Mouse (Mus musculus): ENCODE measurements at regions not wholly inside any gene's neighbourhood (a gene's known extent, or its start where the extent isn't known, plus 50 kb on each side); places are given as distances from the start of the nearest gene placed in this dataset.

DNA sequence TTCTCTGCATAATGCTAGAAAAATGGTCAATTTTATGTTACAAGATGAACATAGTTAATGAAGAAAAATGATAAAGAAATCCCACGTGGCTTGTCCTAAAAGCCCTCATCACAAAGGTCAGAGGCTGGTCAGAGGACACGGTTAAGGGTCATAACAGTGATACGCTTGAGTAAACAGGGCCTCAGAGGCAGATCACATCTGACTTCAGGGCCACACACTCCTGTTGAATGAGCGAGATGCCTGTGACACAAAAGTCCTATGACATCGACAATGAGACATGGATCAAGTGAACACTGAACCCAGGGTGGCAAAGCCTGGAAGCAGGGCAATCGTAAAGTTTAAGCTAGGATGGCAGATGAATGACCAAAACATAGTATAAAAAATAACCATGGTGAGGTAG lies 61.0 kb upstream of the Gm6993 start:
- in situ Hi-C loops (cut with MboI; ENCODE audit: low pct_ligation_motif_present, low pct_unique_long_range_greater_than_20kb, low sequenced_read_pairs), result no loop called here
- DNase-seq (ENCODE audit: extremely low read depth), result no peak
- Histone ChIP-seq H3K79me2 (replicated peaks; ENCODE audit: control insufficient read depth, extremely low read depth, insufficient read depth, poor library complexity, severe bottlenecking) (no peaks in the 10 kb centered on the region), H3K4me2 (ENCODE audit: insufficient read depth, low read depth, poor library complexity, severe bottlenecking) (no peak overlapping the region), H3K4me1 (ENCODE audit: control insufficient read depth in 1 of 2, insufficient read depth in 2 of 2) (peaks cover 0 to 8% of the 10 kb centered on the region in 2 experiments; a peak in 2 of 4 replicates), H3K9me3 (replicated peaks; ENCODE audit: low read length) (no peaks in the 10 kb centered on the region), H3K27ac (ENCODE audit: insufficient read depth, low read depth) (no peak overlapping the region), H3K36me3 (replicated peaks in 1 of 2; ENCODE audit: control insufficient read depth in 1 of 2, insufficient read depth in 1 of 2, low read length in 1 of 2) (no peaks in the 10 kb centered on the region), H3K4me3 (replicated peaks in 1 of 3; ENCODE audit: low read depth in 2 of 3, low read length in 2 of 3, poor library complexity in 1 of 3) (no peak overlapping the region), H3K27me3 (replicated peaks) (no peaks in the 10 kb centered on the region), H3K9ac (ENCODE audit: insufficient read depth, low read depth) (no peak overlapping the region)
- TF ChIP-seq ZKSCAN1 (IDR thresholded peaks at IDR 0.05; ENCODE audit: borderline replicate concordance, low read depth, low read length) (no peak), IRF4 (IDR thresholded peaks at IDR 0.05; ENCODE audit: low read depth, low read length) (no peak), USF2 (conservative IDR thresholded peaks at IDR 0.05; ENCODE audit: low read depth, low read length) (no peak), SIN3A (IDR thresholded peaks at IDR 0.05; ENCODE audit: low read length) (no peak), PAX5 (IDR thresholded peaks at IDR 0.05; ENCODE audit: low read length) (no peak), TBP (conservative IDR thresholded peaks at IDR 0.05; ENCODE audit: low read depth, low read length) (no peak), CHD1 (IDR thresholded peaks at IDR 0.05; ENCODE audit: low read depth, low read length) (no peak), MAFK (IDR thresholded peaks at IDR 0.05; ENCODE audit: insufficient replicate concordance, low read length) (no peak), MEF2A (IDR thresholded peaks at IDR 0.05; ENCODE audit: borderline replicate concordance, low read depth, low read length) (no peak), EP300 (IDR thresholded peaks at IDR 0.05; ENCODE audit: low read length) (no peak), E2F4 (IDR thresholded peaks at IDR 0.05; ENCODE audit: insufficient replicate concordance, low read depth, low read length) (no peak), ZMIZ1 (IDR thresholded peaks at IDR 0.05; ENCODE audit: low read depth, low read length) (no peak), ZNF384 (IDR thresholded peaks at IDR 0.05; ENCODE audit: low read depth, low read length) (no peak), MAX (IDR thresholded peaks at IDR 0.05; ENCODE audit: low read length) (no peak), ETS1 (conservative IDR thresholded peaks at IDR 0.05; ENCODE audit: low read depth, low read length) (no peak), BHLHE40 (IDR thresholded peaks at IDR 0.05; ENCODE audit: low read depth, low read length) (no peak), MXI1 (IDR thresholded peaks at IDR 0.05; ENCODE audit: low read depth, low read length) (no peak)
- dilution Hi-C loops (cut with MboI; ENCODE audit: extremely low pct_ligation_motif_present, extremely low pct_unique_long_range_greater_than_20kb, low sequenced_read_pairs), result no loop called here

DNA sequence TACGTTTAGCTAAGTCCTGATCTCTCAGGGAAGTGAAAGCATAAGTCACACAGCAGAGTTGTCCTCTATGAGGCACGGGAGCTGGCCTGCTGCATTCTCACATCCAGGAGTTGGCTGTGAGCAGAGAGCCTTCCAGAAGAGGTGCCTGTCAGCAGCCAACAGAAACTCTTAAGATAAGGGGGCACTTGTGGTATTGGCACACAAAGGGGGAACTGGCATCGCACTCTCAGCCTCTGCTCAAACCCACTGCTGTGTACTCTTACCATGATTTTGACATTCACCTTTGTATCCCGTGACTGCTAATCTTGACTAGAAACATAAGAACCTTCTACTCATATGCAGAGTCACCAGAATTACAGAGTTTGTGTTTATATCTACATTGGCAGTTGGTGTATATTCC lies 56.9 kb upstream of the Gm6993 start:
- Histone ChIP-seq H3K4me2 (ENCODE audit: insufficient read depth, low read depth, poor library complexity, severe bottlenecking) (no peak overlapping the region), H3K4me1 (ENCODE audit: control insufficient read depth in 1 of 2, insufficient read depth in 2 of 2) (peaks cover 0 to 20% of the 10 kb centered on the region in 2 experiments; a peak in 2 of 4 replicates), H3K4me3 (replicated peaks in 1 of 3; ENCODE audit: low read depth in 2 of 3, low read length in 2 of 3, poor library complexity in 1 of 3) (no peak overlapping the region), H3K9ac (ENCODE audit: insufficient read depth, low read depth) (no peak overlapping the region), H3K9me3 (replicated peaks; ENCODE audit: low read length) (no peaks in the 10 kb centered on the region), H3K36me3 (replicated peaks in 1 of 2; ENCODE audit: control insufficient read depth in 1 of 2, insufficient read depth in 1 of 2, low read length in 1 of 2) (no peaks in the 10 kb centered on the region), H3K27ac (ENCODE audit: insufficient read depth, low read depth) (no peak overlapping the region), H3K27me3 (replicated peaks) (no peaks in the 10 kb centered on the region), H3K79me2 (replicated peaks; ENCODE audit: control insufficient read depth, extremely low read depth, insufficient read depth, poor library complexity, severe bottlenecking) (no peaks in the 10 kb centered on the region)
- TF ChIP-seq JUN (IDR thresholded peaks at IDR 0.05; ENCODE audit: insufficient read depth, low read depth, low read length), result no peak
- no peak for TF ChIP-seq MEF2A (IDR thresholded peaks at IDR 0.05; ENCODE audit: borderline replicate concordance, low read depth, low read length)
- no peak for TF ChIP-seq IRF4 (IDR thresholded peaks at IDR 0.05; ENCODE audit: low read depth, low read length)
- no peak for TF ChIP-seq SIN3A (IDR thresholded peaks at IDR 0.05; ENCODE audit: low read length)
- no peak for TF ChIP-seq ELF1 (IDR thresholded peaks at IDR 0.05; ENCODE audit: low read depth, low read length)
- no peak for TF ChIP-seq KAT2A (IDR thresholded peaks at IDR 0.05; ENCODE audit: insufficient replicate concordance, low read length)
- TF ChIP-seq POLR2AphosphoS2 (IDR thresholded peaks at IDR 0.05; ENCODE audit: low read depth, low read length), result no peak
- TF ChIP-seq USF2 (conservative IDR thresholded peaks at IDR 0.05; ENCODE audit: low read depth, low read length), result no peak
- TF ChIP-seq MYC (IDR thresholded peaks at IDR 0.05; ENCODE audit: low read depth, low read length), result no peak
- no peak for TF ChIP-seq POLR2A (IDR thresholded peaks at IDR 0.05; ENCODE audit: low read depth, low read length)
- no peak for TF ChIP-seq HCFC1 (IDR thresholded peaks at IDR 0.05; ENCODE audit: low read depth, low read length)
- TF ChIP-seq MXI1 (IDR thresholded peaks at IDR 0.05; ENCODE audit: low read depth, low read length), result no peak
- TF ChIP-seq ZKSCAN1 (IDR thresholded peaks at IDR 0.05; ENCODE audit: borderline replicate concordance, low read depth, low read length), result no peak
- TF ChIP-seq CTCF (conservative IDR thresholded peaks at IDR 0.05 in 1 of 2, IDR thresholded peaks at IDR 0.05 in 1 of 2; ENCODE audit: low read depth in 2 of 2, low read length in 2 of 2), result no peak
- TF ChIP-seq UBTF (IDR thresholded peaks at IDR 0.05; ENCODE audit: low read depth, low read length), result no peak
- DNase-seq (ENCODE audit: extremely low read depth), result no peak
- dilution Hi-C loops (cut with MboI; ENCODE audit: extremely low pct_ligation_motif_present, extremely low pct_unique_long_range_greater_than_20kb, low sequenced_read_pairs), result no loop called here
- in situ Hi-C loops (cut with MboI; ENCODE audit: low pct_ligation_motif_present, low pct_unique_long_range_greater_than_20kb, low sequenced_read_pairs), result no loop called here
